Mouse (Mus musculus) ovary, adult 18-20 months (tissue): ENCODE measurements around the gene Inpp5a.

Experiments used
- DNase-seq: peaks from one replicate; pipeline ENCODE4 v3.0.0; 2022; ENCODE audit warnings: low spot score, mixed read lengths

Inpp5a gene

GRCm38 (mm10) chr7:139371389-139371788 is 17.5 kb upstream of the Inpp5a start:
- no peak for DNase-seq

DNA sequence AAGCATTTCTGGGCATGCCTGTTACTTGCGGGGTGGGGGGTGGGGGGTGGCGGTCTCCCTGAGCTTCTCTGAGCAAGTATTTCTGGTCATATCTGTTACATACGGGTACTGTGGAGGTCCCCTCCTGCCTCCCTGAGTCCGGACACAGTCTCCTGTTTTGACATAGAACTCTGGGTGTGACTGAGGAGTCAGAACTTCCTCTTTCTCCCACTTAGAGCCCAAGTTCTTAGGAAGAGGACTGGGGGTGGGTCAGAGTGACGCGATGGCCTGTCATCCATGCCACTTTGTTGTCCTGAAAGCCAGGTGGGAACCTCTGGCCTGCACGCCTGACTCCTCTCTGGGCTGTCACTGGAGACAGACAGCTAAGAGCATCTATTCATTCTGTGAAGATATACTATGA is 11.5 kb upstream of the Inpp5a start:
- DNase-seq: no peak

DNA sequence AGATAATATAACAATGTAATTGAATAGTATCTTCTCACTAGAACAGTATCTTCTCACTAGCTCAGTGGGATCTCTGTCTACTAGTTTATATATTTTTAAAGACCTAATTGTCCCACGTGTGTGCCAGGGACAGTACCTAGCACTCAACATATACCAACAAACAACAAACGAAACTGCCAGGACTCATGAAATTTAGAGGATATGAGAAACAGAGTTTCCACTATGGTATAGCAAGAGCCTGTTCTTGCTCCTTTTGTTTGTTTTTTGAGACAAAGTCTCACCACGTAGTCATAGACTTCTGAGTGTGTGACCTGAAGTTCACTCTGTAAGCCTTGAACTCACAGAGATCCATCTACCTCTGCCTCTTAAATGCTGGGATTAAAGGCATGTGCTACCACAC is 10.6 kb upstream of the Inpp5a start:
- no peak for DNase-seq

DNA sequence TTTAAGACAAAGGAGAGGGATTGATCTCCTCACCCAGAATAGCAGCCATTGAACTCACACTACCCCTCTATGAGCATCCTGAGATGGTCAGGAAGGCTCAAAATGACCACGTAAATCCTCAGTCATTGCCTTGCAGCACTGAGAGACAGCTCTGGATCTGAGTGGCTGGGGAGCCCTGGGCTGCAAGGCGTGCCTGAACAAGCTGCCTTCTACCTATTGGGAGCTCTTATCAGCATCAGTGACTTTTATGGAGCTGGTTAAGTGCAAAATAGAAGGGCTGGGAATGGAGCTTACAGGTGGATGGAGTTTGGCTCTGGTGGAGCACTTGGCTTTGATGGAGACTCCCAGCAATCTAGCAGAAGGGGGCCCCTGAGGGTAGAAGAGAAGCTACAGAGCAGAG is 9.2 kb upstream of the Inpp5a start:
- DNase-seq: no peak

- no peak for DNase-seq
These were observed 8.7 kb upstream of the Inpp5a start for GRCm38 (mm10) chr7:139380225-139380624.

DNA sequence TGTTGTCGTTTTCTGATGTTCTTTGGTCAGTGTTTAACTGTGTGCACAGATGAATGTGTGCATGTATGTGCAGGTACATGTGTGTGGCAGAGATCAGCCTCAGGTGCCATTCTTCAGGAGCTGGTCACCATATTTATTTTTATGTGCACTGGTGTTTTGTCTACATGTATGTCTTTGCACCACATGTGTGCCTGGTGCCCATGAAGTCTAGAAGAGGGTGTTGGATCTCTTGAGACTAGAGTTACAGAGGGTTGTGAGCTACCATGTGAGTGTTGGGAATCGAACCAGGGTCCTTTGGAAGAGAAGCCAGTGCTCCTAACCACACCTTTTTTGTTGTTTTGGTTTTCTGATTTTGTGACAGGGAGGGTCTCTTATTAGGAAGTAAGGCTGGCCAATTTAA is 7.0 kb upstream of the Inpp5a start:
- DNase-seq: no peak

- no peak for DNase-seq
These were observed 6.1 kb upstream of the Inpp5a start for GRCm38 (mm10) chr7:139382796-139383195.

- no peak for DNase-seq
These were observed 4.4 kb upstream of the Inpp5a start for GRCm38 (mm10) chr7:139384500-139384899.

DNA sequence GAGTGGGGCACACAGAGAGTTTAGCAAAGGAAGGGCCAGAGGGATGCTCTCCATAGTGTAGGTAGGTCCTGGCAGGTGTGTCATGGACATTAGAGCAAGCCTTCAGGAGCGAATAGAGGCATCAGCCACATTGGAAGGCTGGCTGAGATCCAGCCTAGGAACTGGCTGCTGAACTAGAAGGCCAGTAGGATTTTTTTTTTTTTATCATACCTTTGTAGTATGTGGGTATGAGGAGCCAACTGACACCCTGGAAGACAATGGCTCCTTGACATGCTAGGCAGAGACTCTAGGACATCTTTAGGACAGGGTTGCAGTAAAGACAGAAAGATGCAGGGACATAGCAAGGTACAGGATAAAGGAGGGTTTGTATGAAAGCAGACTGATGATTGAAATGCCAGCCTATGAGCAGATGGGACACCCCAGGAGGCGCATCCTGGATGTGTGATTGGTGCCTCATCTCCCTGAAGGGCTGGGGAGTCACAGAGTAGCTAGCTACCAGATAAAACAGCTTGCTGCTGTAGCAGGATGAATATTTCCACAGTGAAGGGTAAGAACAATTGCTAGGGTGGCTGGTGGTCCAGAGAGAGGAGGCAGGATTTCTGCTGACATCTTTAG is 3.9 kb upstream of the Inpp5a start:
- DNase-seq: no peak

DNA sequence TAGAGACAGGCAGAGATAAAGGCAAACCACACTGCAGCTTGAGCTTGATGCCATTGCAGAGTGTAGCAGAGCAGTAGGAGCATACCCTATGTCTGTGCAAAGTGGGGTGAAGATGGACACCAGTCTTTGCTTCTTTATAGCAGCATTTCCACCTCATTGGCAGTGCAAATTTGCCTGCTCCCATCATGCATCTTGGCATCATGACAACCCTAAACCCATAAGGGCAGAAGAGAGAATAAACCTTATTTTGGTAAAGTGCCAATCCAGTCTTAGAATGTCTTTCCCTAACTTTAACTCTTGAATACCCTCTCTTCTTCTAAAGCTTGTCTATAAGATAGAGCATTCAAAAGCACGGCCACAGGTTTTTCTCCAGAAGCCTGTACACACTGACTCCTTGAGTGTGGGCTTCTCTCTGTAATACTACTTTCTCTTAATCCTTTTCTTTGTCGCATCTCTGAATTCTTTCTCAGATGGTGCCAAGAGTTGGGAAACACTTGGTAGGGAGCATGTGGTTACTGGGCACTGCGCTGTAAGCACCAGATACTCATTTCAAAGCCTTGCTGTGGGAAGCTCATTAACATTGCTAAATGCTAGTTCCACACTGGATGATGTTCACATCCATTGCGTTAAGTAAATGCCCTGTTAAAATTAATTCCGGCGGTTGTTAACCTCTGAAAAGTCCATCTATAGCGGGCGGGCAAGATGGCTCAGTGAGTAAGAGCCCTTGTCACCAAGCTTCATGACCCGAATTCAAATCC is 1.8 kb upstream of the Inpp5a start:
- no peak for DNase-seq

- DNase-seq: no peak
These were observed 814 bp upstream of the Inpp5a start for GRCm38 (mm10) chr7:139387921-139388669.

GRCm38 (mm10) chr7:139389213-139389761 is 378 bp downstream of the Inpp5a start:
- DNase-seq: no peak

GRCm38 (mm10) chr7:139390380-139390779 is 1.5 kb downstream of the Inpp5a start:
- DNase-seq: no peak

- no peak for DNase-seq
These were observed 2.0 kb downstream of the Inpp5a start for GRCm38 (mm10) chr7:139390926-139391325.

DNA sequence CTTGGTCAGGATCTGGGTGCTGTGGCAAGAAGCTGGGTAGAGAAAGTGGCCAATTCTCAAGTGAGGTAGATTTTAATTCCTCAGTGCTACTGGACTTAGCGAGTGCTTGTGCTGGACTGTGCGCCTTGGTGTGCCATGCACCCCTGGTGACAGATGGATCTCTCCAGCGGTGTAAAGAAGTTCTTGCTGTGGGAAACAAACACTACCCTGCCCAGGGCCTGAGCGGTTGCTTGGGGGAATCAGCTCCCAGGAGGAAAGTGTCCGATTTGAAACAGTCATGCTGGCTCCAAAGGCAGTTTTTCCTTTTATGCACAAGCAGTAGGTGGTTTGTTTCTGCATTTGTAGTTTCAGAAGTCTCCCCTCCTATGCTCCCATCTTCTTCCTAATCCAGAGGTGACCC is 2.8 kb downstream of the Inpp5a start:
- no peak for DNase-seq

- no peak for DNase-seq
These were observed 3.2 kb downstream of the Inpp5a start for GRCm38 (mm10) chr7:139392106-139392505.

DNA sequence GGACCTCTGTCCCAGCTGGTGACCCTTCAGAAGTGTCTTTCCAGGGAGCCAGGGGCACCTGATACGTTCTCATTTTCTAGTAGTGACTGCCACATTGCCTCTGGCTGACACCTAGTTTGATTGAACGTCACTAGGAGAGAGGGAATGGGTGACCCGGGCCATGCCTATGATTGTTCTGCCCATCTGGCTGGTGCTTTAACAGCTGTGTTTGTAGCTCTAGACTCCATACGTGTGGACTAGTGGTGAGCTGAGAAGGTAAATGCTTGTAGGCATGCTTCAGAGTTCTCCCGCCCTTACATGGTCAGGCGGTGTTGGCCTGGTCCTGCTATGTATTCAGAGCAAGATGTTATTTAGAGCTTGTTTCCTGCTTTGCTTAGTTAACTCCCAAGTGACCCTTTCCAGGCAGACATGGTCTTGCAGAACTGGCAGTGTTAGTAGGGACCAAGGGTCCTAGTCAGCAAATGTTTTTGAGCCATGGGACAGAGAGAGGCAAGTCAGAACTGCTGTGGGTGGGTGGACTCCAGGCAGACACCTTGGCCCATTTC is 3.9 kb downstream of the Inpp5a start:
- DNase-seq: no peak

DNA sequence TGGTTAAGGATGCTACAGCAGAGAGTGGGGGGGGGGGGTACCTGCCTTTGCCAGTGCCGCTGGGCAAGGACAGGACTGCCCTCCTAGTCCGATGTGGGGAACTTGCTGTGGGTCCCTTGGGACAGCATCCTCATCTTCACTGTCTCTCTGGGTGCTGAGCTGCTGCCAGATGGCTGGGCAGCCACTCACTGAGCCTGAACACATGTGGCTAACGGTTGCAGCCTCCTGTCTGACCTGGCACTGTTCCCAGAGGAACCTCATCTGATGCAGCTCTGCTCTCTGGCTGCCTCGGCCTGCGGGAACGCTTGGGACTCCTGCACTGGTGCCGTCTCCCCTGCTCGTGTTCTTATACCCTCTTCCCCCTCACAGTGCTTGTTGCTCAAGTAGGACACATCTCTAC is 8.6 kb downstream of the Inpp5a start:
- DNase-seq: peak; percentile 31

- DNase-seq: no peak
These were observed 9.2 kb downstream of the Inpp5a start for GRCm38 (mm10) chr7:139398111-139398510.

- DNase-seq: no peak
These were observed 9.7 kb downstream of the Inpp5a start for GRCm38 (mm10) chr7:139398530-139399021.

GRCm38 (mm10) chr7:139399572-139399971 is 10.7 kb downstream of the Inpp5a start:
- no peak for DNase-seq

GRCm38 (mm10) chr7:139399977-139400685 is 11.2 kb downstream of the Inpp5a start:
- DNase-seq: peak; percentile 45
